Mouse (Mus musculus): Measurements from ENCODE around the gene Dcaf15.

- no peak for TF ChIP-seq CTCF (IDR thresholded peaks at IDR 0.05 in 2 of 3, conservative IDR thresholded peaks at IDR 0.05 in 1 of 3; ENCODE audit: control insufficient read depth in 1 of 3, insufficient read depth in 1 of 3, low read depth in 2 of 3, low read length in 3 of 3, poor library complexity in 1 of 3, severe bottlenecking in 1 of 3)
- no peak for TF ChIP-seq POLR2A (IDR thresholded peaks at IDR 0.05; ENCODE audit: control insufficient read depth in 1 of 2, insufficient read depth in 1 of 2, low read depth in 1 of 2, low read length in 2 of 2, poor library complexity in 1 of 2)
- TF ChIP-seq ZKSCAN1 (IDR thresholded peaks at IDR 0.05; ENCODE audit: low read depth, low read length), result no peak
- TF ChIP-seq MAFK (IDR thresholded peaks at IDR 0.05; ENCODE audit: borderline replicate concordance, low read depth, low read length), result no peak
- TF ChIP-seq ZC3H11A (IDR thresholded peaks at IDR 0.05; ENCODE audit: low read depth, low read length), result no peak
- no peak for TF ChIP-seq GABPA (IDR thresholded peaks at IDR 0.05; ENCODE audit: low read depth, low read length)
- TF ChIP-seq EP300 (IDR thresholded peaks at IDR 0.05; ENCODE audit: low read depth in 1 of 2, low read length in 2 of 2), result no peak
Observed at GRCm38 (mm10) chr8:84106216-84107040, 1.9 kb upstream of the Dcaf15 start.

All from MEL (cell line).